Mouse (Mus musculus): Measurements from ENCODE around the gene Asb15.

The Asb15 gene

GRCm38 (mm10) chr6:24568963-24569362 is 41.0 kb downstream of the Asb15 start:
- DNase-seq: no peak

GRCm38 (mm10) chr6:24569711-24570110 is 41.8 kb downstream of the Asb15 start:
- DNase-seq: no peak

GRCm38 (mm10) chr6:24570278-24570677 is 42.3 kb downstream of the Asb15 start:
- no peak for DNase-seq

GRCm38 (mm10) chr6:24571126-24571525 is 43.2 kb downstream of the Asb15 start:
- DNase-seq: no peak

- DNase-seq: no peak
These were observed 44.5 kb downstream of the Asb15 start for GRCm38 (mm10) chr6:24572431-24572830.

- DNase-seq: no peak
These were observed 45.4 kb downstream of the Asb15 start for GRCm38 (mm10) chr6:24573319-24573718.

GRCm38 (mm10) chr6:24583456-24583855 is 55.5 kb downstream of the Asb15 start:
- DNase-seq: no peak

- no peak for DNase-seq
These were observed 57.7 kb downstream of the Asb15 start for GRCm38 (mm10) chr6:24585431-24586310.

GRCm38 (mm10) chr6:24586885-24587284 is 58.9 kb downstream of the Asb15 start:
- no peak for DNase-seq

- DNase-seq: no peak
These were observed 62.3 kb downstream of the Asb15 start for GRCm38 (mm10) chr6:24590282-24590681.

- DNase-seq: no peak
These were observed 63.7 kb downstream of the Asb15 start for GRCm38 (mm10) chr6:24591525-24592218.

- DNase-seq: no peak
These were observed 69.6 kb downstream of the Asb15 start, which contains the start of gene Lmod2 for GRCm38 (mm10) chr6:24597500-24597899. TSS of gene Lmod2 (plus strand) at chr6:24597762.

- no peak for DNase-seq
These were observed 71.2 kb downstream of the Asb15 start for GRCm38 (mm10) chr6:24599179-24599578.

- no peak for DNase-seq
These were observed 71.7 kb downstream of the Asb15 start for GRCm38 (mm10) chr6:24599639-24600038.

- DNase-seq: no peak
These were observed 72.2 kb downstream of the Asb15 start for GRCm38 (mm10) chr6:24600134-24600533.

- DNase-seq: no peak
These were observed 72.8 kb downstream of the Asb15 start for GRCm38 (mm10) chr6:24600726-24601125.

- DNase-seq: no peak
These were observed 73.7 kb downstream of the Asb15 start for GRCm38 (mm10) chr6:24601668-24602067.

GRCm38 (mm10) chr6:24602351-24602750 is 74.4 kb downstream of the Asb15 start:
- no peak for DNase-seq

- no peak for DNase-seq
These were observed 75.0 kb downstream of the Asb15 start for GRCm38 (mm10) chr6:24602993-24603392.

- no peak for DNase-seq
These were observed 76.3 kb downstream of the Asb15 start for GRCm38 (mm10) chr6:24604289-24604688.

- DNase-seq: no peak
These were observed 77.7 kb downstream of the Asb15 start for GRCm38 (mm10) chr6:24605631-24606030.

- DNase-seq: no peak
These were observed 78.6 kb downstream of the Asb15 start for GRCm38 (mm10) chr6:24606512-24606911.

GRCm38 (mm10) chr6:24607531-24607930 is 79.6 kb downstream of the Asb15 start:
- DNase-seq: no peak

- no peak for DNase-seq
These were observed 80.2 kb downstream of the Asb15 start for GRCm38 (mm10) chr6:24608129-24608528.
